Mouse (Mus musculus) skeletal muscle tissue, adult 2 months (tissue): ENCODE measurements around the gene Nphp3.

Experiments
- DNase-seq: peaks from one replicate; pipeline ENCODE4 v3.0.0-alpha.2; 2012; ENCODE audit warnings: low read depth, low spot score

The Nphp3 gene

GRCm38 (mm10) chr9:104063244-104063961, 61.1 kb downstream of the Nphp3 start, which contains the start of gene Acad11:
Gene Acad11 (plus strand): TSS chr9:104063377.
- DNase-seq = peak; percentile 78

DNA sequence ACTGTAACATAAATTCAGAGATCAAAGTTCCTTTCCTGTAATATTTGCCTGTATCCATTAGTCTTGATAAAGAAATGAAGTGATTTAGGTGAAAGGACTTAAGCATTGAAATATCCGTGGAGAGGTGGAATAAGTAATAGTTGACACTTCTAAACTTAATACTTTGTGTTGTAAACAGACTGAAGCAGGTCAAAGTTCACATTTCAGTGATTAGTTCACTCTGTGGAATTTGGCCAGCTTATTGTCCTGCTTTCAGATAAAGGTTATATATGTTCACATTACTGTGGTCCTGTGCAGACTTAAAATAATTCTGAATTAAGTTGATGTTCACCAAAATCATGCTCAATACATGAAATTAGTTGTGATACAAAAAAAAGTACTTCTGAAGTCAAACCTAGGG, 62.2 kb downstream of the Nphp3 start:
- no peak for DNase-seq

- no peak for DNase-seq
Observed at GRCm38 (mm10) chr9:104070241-104070640, 67.9 kb downstream of the Nphp3 start.

GRCm38 (mm10) chr9:104070863-104071604, 68.7 kb downstream of the Nphp3 start:
- no peak for DNase-seq

DNA sequence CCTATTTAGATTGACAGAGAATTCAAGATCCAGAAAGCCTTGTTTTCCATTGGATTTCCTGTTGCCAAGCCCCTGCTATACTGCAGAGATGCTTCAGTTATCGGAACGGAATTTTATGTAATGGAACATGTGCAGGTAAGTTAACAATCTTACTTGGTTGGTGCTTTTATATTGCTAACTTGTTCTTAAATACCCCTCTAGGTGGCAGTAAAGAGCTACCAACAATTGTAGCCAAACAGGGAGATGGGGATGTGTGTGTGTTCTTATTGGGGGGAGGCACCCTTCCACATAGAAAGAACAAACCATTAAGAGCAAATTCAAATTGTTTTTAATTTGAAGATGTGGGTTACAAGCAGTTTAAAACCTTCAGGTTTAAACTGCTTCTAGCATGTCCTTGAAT, 73.5 kb downstream of the Nphp3 start:
- no peak for DNase-seq

DNA sequence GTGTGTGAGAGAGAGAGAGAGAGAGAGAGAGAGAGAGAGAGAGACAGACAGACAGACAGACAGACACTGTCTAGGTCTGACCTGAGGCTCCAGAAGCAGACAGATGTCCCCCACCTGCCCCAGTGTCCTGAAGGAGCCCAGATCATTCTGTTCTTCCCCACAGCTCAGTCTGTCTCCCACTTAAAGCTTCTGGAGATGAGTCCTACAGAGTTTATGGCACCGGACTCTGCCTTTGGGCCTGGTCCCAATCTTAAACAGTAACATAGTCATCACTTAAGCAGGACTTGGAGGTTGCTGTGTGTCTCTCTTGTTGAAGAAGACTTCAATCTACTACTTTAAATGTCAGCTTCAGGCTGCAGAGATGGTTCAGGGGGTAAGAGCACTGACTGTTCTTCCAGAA, 76.4 kb downstream of the Nphp3 start:
- DNase-seq = no peak

DNA sequence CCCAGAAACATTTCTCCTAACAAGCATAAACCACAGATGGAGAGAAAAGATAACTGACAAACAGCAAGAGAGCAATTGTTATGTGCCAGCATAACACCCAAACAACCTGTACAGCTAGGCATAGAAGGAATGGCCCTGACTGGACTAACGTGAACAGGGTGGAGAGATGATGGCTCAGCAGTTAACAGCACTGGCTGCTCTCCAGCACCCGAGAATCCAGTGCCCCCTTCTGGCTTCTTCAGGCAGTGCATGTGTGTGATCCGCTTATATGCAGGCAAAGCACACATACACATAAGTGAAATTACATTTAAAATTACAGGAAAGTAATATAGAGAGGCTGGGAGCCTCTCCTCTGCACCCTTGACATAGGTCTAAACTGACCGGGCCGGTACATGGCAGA, 77.0 kb downstream of the Nphp3 start:
- no peak for DNase-seq

DNA sequence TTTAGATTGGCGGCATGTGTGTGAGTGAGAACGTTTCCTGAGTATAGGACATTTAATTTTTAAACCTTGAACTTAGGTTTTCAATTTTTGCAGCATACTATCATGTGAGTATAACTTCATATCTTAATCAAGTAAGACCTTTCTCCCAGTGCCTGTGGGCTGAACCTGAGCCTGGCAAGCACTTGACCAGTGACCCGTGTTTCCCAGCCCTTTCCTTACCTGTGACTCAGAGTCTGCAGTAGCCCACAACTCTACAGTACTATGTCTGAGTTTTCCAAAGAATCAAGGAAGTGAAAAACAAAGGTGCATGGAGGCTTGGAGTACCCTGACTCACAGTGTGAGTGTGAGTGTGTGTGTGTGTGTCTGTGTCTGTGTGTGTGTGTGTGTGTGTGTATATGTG, 77.7 kb downstream of the Nphp3 start:
- DNase-seq = no peak

DNA sequence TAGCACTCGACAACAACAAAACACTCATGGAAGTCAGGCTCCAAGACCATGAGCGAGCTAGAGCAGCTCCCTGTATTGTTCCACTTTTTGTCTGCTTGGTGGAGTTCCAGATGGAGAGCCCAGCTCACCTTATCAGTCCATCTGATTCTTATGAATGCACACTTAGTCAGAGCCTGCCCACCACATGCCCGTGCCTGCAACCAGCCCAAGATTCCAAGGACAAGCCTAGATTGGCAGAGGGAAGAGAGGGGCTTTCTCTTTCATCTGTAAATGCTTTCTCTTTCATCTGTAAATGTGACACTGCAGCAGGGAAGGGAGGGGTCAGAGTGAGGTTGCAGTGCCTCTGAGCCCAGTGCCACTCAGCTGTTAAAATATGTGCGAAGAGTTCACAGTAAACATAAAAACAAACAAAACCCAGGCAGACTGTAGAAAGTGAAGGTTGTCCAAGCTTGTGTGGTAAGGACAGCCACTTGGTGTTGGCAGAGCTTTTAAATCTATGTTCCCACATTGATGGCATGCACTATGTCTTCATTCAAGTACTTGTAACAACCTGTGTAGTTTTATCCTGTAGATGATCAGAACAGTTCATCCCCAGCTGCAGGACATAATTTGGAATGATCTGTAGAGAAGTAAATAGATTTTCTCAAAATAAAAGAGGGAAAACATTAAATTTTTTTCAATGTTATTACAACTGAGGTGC, 83.5 kb downstream of the Nphp3 start:
- no peak for DNase-seq

DNA sequence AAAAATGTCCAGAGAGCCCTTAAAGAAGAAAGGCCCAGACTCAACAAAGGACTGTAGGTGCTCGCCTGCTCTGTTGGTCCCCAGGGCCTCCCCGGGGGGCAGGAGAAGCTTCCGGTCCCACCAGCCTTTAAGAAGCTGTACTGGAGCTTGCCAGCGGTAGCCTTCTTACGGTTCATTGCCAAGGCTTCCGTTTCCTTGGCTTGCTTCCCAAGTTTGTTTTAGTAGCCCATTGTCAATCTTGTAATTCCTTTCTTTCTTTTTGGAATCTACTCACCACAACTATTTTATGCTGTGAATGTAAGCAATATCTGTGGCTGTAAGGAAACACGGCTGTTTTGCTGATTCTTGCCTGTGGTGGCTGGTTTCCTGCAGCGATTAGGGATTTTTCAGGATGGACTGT, 86.2 kb downstream of the Nphp3 start:
- DNase-seq = peak; percentile 21

- DNase-seq = no peak
Observed at GRCm38 (mm10) chr9:104092945-104093344, 90.6 kb downstream of the Nphp3 start.
